In genomic region chr13:94562652-94563339, GRCm38 (mm10) we compare ENCODE assay signal across 11 mouse cellular contexts.
A peak's percentile ranks its signal among the peaks of the same experiment; 100 is the strongest.
DNase-seq lines count a peak whose midpoint lies in the region; ATAC-seq and TF ChIP-seq lines count a peak whose summit lies in the region.
"Had no signal": no experiment of that assay in that cellular context is flagged by ENCODE, and none has a peak within 500 bp of the region (broad histone marks: within the 10 kb centered on the region; RNA-seq: fewer than 3 reads in every experiment).

No protein-coding gene starts in this region.

- peak; percentile 32 for DNase-seq in hindbrain, embryonic 10.5 days (ENCODE audit: low spot score)
- DNase-seq in hindbrain, postnatal 0 days (ENCODE audit: low spot score) = no peak
- DNase-seq in neural tube, embryonic 11.5 days (ENCODE audit: low spot score) = no peak
- DNase-seq in neural tube, embryonic 10.5 days (ENCODE audit: extremely low spot score, low spot score) = no peak
- peak; percentile 24 for DNase-seq in gonadal fat pad, adult 2 months (ENCODE audit: low read depth)
- no peak for DNase-seq in spleen, postnatal 4 days (ENCODE audit: low spot score in 2 of 2)
- no peak for DNase-seq in cerebellum, postnatal 36 days
- DNase-seq: cerebellum, adult 2 months; spleen, adult 18-20 months had no signal

- ATAC-seq in hindbrain, postnatal 0 days = no peak
- ATAC-seq in neural tube, embryonic 11.5 days (ENCODE audit: insufficient read depth, low FRiP score, low TSS enrichment) = no peak

- peaks cover 95% of the 10 kb centered on the region for H3K27me3 ChIP-seq in hindbrain, embryonic 10.5 days (ENCODE audit: insufficient read depth, poor library complexity, severe bottlenecking)
- peaks cover 6% of the 10 kb centered on the region; the same call in 1 of the 2 replicates for H3K27me3 ChIP-seq in hindbrain, postnatal 0 days (ENCODE audit: insufficient read depth, low read length)
- peaks cover 8% of the 10 kb centered on the region for H3K27me3 ChIP-seq in neural tube, embryonic 11.5 days (ENCODE audit: control insufficient read depth, insufficient read depth, low read length)
- H3K27me3 ChIP-seq: embryonic facial prominence, embryonic 12.5 days had no signal

- H3K4me2 ChIP-seq in hindbrain, postnatal 0 days (ENCODE audit: low read depth, low read length) = no peak overlapping the region
- H3K4me2 ChIP-seq in neural tube, embryonic 11.5 days (ENCODE audit: low read depth) = no peak overlapping the region
- H3K4me2 ChIP-seq: embryonic facial prominence, embryonic 12.5 days had no signal

- WGBS in hindbrain, embryonic 10.5 days = 34% methylated on average over 9 of the region's 9 CpGs
- 42% methylated on average over 9 of the region's 9 CpGs for WGBS in hindbrain, postnatal 0 days
- 43% methylated on average over 9 of the region's 9 CpGs for WGBS in neural tube, embryonic 11.5 days

- no peaks in the 10 kb centered on the region for H3K9me3 ChIP-seq in hindbrain, embryonic 10.5 days
- H3K9me3 ChIP-seq in hindbrain, postnatal 0 days (ENCODE audit: low read length) = no peaks in the 10 kb centered on the region
- H3K9me3 ChIP-seq in neural tube, embryonic 11.5 days (ENCODE audit: control insufficient read depth, low read length) = no peaks in the 10 kb centered on the region
- H3K9me3 ChIP-seq: embryonic facial prominence, embryonic 12.5 days had no signal

- H3K9ac ChIP-seq in hindbrain, postnatal 0 days (replicated peaks; ENCODE audit: low read length) = no peak overlapping the region
- H3K9ac ChIP-seq in neural tube, embryonic 11.5 days (ENCODE audit: low read length) = no peak overlapping the region
- H3K9ac ChIP-seq: embryonic facial prominence, embryonic 12.5 days had no signal

- peaks cover 11% of the 10 kb centered on the region; the same call in 1 of the 2 replicates for H3K36me3 ChIP-seq in hindbrain, embryonic 10.5 days
- H3K36me3 ChIP-seq in hindbrain, postnatal 0 days (ENCODE audit: insufficient read depth, low read length) = no peaks in the 10 kb centered on the region
- H3K36me3 ChIP-seq in neural tube, embryonic 11.5 days (ENCODE audit: control insufficient read depth, insufficient read depth, low read length) = no peaks in the 10 kb centered on the region

- H3K27ac ChIP-seq in hindbrain, embryonic 10.5 days = no peak overlapping the region
- H3K27ac ChIP-seq in hindbrain, postnatal 0 days = no peak overlapping the region
- H3K27ac ChIP-seq in neural tube, embryonic 11.5 days (ENCODE audit: low read depth, low read length) = 0 out of 2 replicates have a peak overlapping the region, but pooled peaks have one; percentile 8
- H3K27ac ChIP-seq: embryonic facial prominence, embryonic 12.5 days; layer of hippocampus, adult 2 months had no signal

- TF ChIP-seq CTCF in hindbrain, postnatal 0 days (IDR thresholded peaks at IDR 0.05; ENCODE audit: low read depth) = no peak

- H3K4me1 ChIP-seq in hindbrain, embryonic 10.5 days (replicated peaks) = peaks cover 32% of the 10 kb centered on the region
- no peaks in the 10 kb centered on the region for H3K4me1 ChIP-seq in hindbrain, postnatal 0 days (ENCODE audit: insufficient read depth, low read length)
- peaks cover 9% of the 10 kb centered on the region for H3K4me1 ChIP-seq in neural tube, embryonic 11.5 days (ENCODE audit: control insufficient read depth, insufficient read depth, low read length)

- no peak overlapping the region for H3K4me3 ChIP-seq in hindbrain, embryonic 10.5 days
- H3K4me3 ChIP-seq in hindbrain, postnatal 0 days (ENCODE audit: low read length) = no peak overlapping the region
- H3K4me3 ChIP-seq in neural tube, embryonic 11.5 days (ENCODE audit: low read depth, low read length) = no peak overlapping the region
- H3K4me3 ChIP-seq: embryonic facial prominence, embryonic 12.5 days; layer of hippocampus, adult 2 months had no signal

Comparison
In these comparisons a context has a peak if more than half of its experiments do, and no peak if none do; other contexts are left out.
1. DNase-seq: peak in hindbrain, embryonic 10.5 days (single experiment) and gonadal fat pad, adult 2 months (single experiment); none in hindbrain, postnatal 0 days (single experiment), neural tube, embryonic 11.5 days (single experiment), neural tube, embryonic 10.5 days (single experiment), spleen, postnatal 4 days (0 of 2) and cerebellum, postnatal 36 days (0 of 2).